Mouse (Mus musculus) T-helper 17 cell (primary cell): Measurements from ENCODE around the gene Sirt4.

Experiments
- in situ Hi-C, 2 experiments: fragments of 300-600 bp; cut with MboI, MseI; formaldehyde crosslinking; loops; 1 replicate in 1 of 2; 2 replicates in 1 of 2; pipeline ENCODE4 v1.15.1; 2025; ENCODE audit warnings: high pct_unique_total_duplicates in 2 of 2

Sirt4 gene

GRCm38 (mm10) chr5:115436421-115437124 lies 48.0 kb downstream of the Sirt4 start:
- in situ Hi-C loops: loop anchor here in 1 of 2 experiments (10.0 kb wide), 2 partner anchors 82 to 472 kb away; no protein-coding TSS in a partner anchor

- in situ Hi-C loops: loop anchor here in 1 of 2 experiments (10.0 kb wide), 2 partner anchors 81 to 471 kb away; no protein-coding TSS in a partner anchor
Measured at GRCm38 (mm10) chr5:115435755-115436379, 48.7 kb downstream of the Sirt4 start.

GRCm38 (mm10) chr5:115434853-115435754 lies 49.4 kb downstream of the Sirt4 start:
- in situ Hi-C loops: loop anchor here (5.0 to 10.0 kb wide), 4 partner anchors 48 to 470 kb away; no protein-coding TSS in a partner anchor

GRCm38 (mm10) chr5:115434280-115434852 lies 50.2 kb downstream of the Sirt4 start:
- in situ Hi-C loops: loop anchor here (5.0 to 10.0 kb wide), 4 partner anchors 47 to 470 kb away; no protein-coding TSS in a partner anchor

- in situ Hi-C loops: loop anchor here (5.0 to 10.0 kb wide), 4 partner anchors 46 to 468 kb away; no protein-coding TSS in a partner anchor
Measured at GRCm38 (mm10) chr5:115433191-115433590, 51.3 kb downstream of the Sirt4 start.

GRCm38 (mm10) chr5:115432395-115432794 lies 52.1 kb downstream of the Sirt4 start:
- in situ Hi-C loops: loop anchor here (5.0 to 10.0 kb wide), 4 partner anchors 45 to 468 kb away; no protein-coding TSS in a partner anchor

- in situ Hi-C loops: loop anchor here (5.0 to 10.0 kb wide), 4 partner anchors 45 to 467 kb away; no protein-coding TSS in a partner anchor
Measured at GRCm38 (mm10) chr5:115431898-115432259, 52.6 kb downstream of the Sirt4 start.

GRCm38 (mm10) chr5:115431061-115431897 lies 53.2 kb downstream of the Sirt4 start:
- in situ Hi-C loops: loop anchor here (5.0 to 10.0 kb wide), 4 partner anchors 44 to 466 kb away; no protein-coding TSS in a partner anchor

GRCm38 (mm10) chr5:115430187-115430960 lies 54.2 kb downstream of the Sirt4 start:
- in situ Hi-C loops: loop anchor here (5.0 to 10.0 kb wide), 4 partner anchors 43 to 466 kb away; no protein-coding TSS in a partner anchor

GRCm38 (mm10) chr5:115429359-115430186 lies 55.0 kb downstream of the Sirt4 start, which contains the start of gene Msi1:
TSS of gene Msi1 (plus strand) at chr5:115429599.
- in situ Hi-C loops: loop anchor here (5.0 to 10.0 kb wide), 4 partner anchors 42 to 465 kb away; no protein-coding TSS in a partner anchor

- in situ Hi-C loops: no loop called here
Measured at GRCm38 (mm10) chr5:115428831-115429358, 55.6 kb downstream of the Sirt4 start.
